Mouse (Mus musculus) small intestine, adult 2 months (tissue): ENCODE data around the gene Amotl1.

Source experiments
- CTCF ChIP-seq: fragments of 200-500 bp; IDR thresholded peaks from 2 replicates; pipeline ENCODE4 v1.5.1; 2012; ENCODE audit warnings: low read depth, mild to moderate bottlenecking, control low read depth, inconsistent platforms, low read length, moderate library complexity, mixed read lengths; ENCODE audit not compliant: insufficient replicate concordance, insufficient read length; ENCODE audit errors: extremely low read depth
- POLR2A ChIP-seq: fragments of 200-500 bp; IDR thresholded peaks from 2 replicates; pipeline ENCODE4 v1.6.1; 2012; ENCODE audit warnings: low read depth, mild to moderate bottlenecking, control low read depth, inconsistent platforms, low read length, moderate library complexity

DNA sequence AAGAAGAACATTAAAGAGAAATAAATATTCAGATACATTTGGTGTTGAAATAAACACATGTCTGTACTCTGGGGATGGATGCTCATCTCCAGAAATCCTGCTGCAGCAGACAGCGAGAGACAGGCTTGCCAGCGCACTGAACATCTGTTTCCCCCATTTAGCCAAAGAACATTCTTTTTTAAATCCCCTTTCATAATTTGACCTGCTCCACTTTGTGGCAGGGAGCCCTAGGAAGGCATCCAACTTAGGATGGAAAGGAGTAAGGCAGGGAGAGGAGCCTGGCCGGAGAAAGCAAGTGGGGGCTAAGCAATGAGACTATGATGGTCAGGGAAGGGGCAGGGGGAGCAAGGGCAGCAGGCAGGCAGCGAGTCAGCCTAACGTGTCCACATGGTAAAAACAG lies 21.6 kb downstream of the Amotl1 start:
- TF ChIP-seq CTCF, result no peak
- no peak for TF ChIP-seq POLR2A
